Mouse (Mus musculus) 3134 (cell line): ENCODE results near the gene Disp1.

Experiments
- DNase-seq: peaks from one replicate; pipeline ENCODE4 v3.0.0-alpha.2; 2011; ENCODE audit warnings: low spot score; ENCODE audit not compliant: insufficient read length; ENCODE audit errors: extremely low read depth

Gene Disp1

DNA sequence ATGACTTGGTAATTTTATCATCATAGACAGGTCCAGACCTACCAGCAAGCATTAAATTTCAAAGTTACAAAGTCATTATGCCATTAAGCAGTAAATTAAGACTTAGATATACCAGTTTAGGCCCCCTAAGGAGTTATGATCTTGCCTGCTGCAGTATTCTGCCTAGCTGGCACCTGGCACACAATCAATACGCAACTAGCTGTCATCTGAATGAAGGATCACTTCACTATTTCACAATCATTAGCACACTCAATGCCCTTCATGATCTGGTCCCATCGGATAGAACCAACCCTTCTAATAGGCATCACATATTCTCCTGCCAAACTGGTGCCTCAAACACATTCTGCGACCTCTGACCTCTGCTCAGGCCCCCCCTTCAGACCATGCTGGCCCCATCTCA lies 14.2 kb downstream of the Disp1 start:
- no peak for DNase-seq

DNA sequence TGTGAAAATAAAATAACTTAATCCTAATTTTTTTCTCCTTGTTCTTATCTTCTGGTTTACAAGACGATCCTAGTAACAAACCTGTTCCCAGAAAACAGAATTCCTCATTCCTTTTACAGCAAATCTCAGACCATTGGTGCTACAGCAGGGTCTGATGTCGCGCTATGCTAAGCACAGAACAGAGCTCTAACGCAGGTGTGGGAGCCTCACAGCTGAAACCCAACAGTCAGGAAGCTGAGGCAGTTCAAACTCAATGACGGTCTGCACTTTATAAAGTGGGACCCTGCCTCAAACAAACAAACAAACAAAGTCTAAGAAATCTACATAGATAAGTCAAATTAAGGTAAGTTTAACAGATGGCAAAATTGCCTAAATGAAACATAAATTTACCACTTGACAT lies 20.4 kb downstream of the Disp1 start:
- no peak for DNase-seq

DNA sequence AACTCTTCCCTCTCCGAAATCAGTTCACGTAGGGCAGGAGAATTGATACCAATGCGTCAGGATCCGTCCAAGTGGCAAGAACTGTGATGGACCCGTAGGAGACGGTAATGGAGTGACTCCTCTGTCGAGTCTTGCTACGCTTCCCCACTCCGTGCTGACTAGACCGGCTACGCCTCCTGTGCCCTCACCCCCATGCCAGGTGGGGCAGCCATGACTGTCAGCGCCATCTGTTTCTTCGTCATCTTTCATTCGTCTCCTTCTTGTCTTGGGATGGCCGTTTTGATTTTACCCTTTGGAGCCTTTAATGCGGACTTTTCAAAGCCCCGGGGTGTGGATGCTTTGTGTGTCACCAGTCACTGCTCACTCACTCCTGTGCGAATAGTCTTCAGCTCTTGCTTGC lies 26.6 kb downstream of the Disp1 start:
- DNase-seq = no peak

DNA sequence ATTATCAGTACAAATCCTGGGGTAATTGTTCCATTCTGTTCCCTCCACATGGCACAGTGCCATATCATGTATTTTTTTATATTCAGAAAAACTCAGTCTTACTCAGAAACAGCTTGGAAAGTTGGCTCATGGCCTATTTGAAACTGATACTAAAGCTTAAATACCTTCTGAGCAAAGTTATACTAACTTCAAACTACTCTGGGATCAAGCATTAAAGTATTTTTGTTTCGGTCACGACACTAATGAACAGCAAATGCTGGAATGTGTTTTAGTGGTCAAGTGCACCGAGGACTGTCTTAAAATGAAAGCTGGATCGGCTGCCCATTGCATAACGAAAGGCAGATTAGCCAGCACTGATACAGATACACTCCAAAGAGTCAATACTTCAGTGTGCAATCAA lies 27.2 kb downstream of the Disp1 start:
- no peak for DNase-seq

DNA sequence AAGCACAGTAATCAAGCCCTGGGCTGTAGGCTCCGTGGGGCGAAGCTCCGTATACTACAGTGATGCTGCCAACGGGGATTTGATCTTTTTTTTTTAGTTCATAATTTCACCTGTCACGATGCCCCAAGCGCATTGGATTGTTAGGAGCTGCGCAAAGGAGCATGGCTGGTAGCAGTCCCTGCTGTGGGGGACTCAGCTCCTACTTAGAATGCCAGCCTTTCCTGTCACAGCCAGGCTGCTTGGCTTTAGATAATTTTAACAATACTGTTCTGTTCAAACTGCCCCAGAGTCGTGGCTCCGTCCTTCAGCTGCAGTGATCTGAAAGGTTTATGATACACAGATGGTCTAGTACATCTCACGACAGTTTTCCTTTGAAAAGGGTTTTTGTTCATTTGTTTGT lies 29.9 kb downstream of the Disp1 start:
- DNase-seq = no peak

DNA sequence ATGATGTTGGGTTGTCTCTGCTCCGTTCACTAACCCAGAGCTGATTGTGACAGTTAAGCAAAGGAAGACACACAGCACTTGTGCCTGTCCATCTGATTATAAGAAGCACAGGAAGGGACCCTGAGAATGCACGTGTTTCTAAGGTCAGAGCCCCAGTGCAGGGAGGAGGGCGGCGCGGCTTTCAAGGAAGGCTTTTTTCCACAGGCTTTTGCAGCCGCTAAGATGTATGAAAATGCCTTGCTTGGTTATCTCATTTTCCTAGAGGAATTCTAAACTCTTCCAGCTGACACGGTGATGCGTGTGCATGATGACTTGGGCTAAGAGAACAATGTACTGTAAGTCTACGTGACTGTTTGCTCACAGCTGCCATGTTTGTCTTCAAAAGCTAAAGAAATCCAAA lies 30.9 kb downstream of the Disp1 start:
- no peak for DNase-seq

DNA sequence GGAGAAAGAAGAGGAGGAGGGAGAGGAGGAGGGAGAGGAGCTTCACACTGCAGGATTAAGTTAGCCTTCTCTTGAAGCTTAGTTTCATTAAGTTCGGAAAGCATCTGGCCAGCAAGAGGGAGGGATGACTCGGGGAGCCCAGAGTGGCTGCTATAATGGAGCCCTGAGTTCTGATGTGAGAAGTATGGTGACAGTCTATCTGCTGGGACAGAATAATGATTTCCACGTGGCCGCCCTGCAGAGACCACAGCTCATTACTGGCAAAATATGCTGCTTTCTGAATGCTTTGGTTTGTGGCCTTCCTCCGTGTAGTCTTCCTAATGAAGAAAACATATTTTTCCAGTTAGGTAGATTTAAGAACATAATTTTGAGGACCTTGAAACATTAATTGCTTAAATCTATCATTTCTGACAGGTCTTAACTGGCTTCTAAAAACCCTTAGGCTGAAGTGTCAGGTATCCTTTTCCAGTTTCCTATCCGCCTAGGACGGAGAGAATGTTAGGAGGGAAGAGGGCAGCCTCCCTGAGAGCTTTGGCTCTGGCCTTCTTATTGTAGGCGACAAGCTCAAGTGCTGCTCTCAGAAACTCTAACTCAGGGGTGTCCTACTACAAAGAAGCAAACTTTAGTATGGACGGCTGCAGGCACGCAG lies 32.2 kb downstream of the Disp1 start:
- DNase-seq = no peak

DNA sequence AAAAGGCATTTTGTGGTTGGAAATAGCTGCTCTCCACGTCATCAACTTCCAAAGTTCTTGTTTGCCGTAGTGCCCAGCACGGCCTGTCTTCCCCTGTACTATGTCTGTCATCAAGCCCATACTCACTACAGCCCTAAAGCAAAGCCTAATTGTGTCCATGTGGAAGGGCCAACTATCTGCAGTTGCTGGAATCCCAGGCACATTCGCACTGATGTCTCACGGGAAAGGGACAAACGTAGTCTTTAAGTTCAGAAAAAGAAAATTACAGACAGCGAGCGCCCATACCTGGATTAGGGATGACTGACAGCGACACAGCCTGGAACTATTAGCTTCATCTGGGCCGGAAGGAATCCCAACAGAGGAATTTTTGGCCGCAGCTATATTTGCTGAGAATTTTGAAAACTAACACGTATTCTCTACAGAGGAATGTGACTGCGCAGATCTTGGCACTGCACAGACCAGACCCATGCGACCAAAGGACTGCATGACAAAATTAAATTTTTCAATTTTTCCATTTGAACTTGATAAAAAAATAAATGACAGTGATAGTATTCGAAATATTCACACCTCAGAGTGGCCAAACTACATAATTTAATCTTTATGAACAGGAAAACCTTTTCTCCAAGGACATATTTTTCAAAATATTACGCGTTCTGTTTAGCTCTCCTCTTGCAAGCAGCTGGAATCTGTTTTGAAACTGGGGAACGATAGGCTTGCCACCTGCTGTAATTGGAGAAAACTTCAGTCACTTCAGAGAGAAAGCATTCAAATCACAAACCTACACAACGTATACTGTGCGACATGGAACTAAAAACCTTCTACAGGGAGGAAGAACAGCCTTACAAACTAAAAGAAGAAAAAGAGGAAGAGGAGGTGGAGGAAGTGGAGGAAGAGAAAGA lies 33.0 kb downstream of the Disp1 start:
- DNase-seq = no peak

DNA sequence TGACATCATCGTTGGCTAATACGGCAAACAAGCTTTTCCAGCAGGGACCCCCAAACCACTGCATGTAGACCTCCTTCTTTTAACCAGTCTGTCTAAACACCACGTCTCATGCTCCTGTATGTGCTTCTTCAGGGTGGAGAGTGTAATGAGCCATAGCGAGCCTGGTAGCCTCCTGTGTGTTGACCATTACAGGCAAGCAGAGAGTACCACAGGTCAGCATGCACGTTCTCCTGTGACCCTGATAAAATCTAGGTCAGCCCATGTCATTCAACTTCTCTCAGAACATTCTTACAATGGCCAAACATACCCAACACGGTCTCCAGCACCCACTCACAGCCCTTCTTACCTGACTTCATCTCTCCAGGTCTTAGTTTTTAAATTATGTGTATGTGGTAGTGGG lies 35.8 kb downstream of the Disp1 start:
- DNase-seq = no peak

DNA sequence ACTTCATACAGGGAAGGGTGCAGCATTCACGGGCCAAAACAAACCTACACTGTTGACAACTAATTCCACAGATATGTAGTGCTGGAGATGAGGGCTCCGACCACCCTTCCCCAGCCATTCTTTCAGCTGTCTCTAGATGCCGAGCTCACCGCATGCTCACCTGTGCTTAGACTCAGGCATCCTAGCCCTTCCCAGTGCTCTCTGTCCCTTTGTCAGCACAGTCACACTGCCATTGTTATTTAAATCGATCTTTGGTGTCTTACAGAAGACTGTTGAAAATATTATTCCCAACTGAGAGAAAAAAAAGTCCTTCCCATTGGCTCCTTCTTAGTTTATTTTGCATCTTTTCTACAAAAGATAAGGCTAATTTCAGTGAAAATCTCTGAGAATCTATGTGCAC lies 36.6 kb downstream of the Disp1 start:
- DNase-seq = no peak

DNA sequence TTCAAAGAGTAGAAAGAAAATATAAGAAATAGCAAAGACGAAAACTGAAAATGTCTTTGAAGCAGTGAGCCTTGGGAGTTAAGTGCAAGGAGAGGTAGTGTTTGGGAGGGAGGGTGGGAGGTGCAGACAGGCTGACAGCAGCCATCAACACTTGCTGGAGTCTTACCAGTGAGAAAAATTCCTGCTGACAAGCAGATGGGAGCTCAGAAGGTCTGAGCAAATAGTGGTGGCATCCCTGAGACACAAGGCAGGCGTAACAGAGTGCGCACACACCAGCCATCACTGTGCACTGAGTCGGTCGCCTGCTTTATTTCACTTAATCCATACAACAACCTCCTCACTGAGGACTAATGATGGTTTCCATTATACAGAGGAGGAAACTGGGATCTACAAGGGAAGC lies 37.8 kb downstream of the Disp1 start:
- no peak for DNase-seq

DNA sequence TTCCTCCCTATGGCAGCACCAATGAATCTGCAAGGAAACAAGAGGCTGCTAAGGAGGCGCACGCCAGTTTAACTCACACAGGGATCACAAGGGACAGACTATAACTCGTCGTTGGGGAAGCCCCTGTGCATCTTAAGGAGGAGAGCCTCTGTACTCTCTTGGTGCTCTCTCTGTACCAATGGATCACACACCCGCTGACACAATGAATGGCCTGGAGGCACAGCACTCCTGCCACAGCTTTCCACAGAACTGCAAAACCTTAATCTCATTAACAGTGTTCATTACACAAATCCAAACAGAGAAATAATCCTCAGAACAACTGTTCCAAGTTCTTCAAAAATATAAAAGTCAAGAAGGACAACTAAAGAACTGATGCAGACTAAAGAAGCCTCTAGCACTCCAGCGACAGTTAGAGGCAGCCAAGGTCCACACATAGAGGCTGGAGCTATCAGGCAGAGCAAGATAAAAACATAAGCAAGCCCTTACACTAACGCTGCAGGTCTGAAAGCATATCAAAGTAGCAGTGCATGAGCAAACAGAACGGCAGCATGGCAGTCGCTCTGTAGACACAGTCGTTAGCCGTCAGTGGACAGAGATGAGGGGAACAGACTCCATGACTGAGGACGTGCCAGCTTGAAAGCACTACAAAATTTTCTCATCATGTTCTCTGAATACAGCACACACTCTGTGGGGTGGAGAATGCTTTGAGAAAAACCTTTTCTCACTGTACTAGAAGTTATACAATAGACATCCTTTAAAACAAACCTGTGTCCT lies 38.5 kb downstream of the Disp1 start:
- DNase-seq = no peak

DNA sequence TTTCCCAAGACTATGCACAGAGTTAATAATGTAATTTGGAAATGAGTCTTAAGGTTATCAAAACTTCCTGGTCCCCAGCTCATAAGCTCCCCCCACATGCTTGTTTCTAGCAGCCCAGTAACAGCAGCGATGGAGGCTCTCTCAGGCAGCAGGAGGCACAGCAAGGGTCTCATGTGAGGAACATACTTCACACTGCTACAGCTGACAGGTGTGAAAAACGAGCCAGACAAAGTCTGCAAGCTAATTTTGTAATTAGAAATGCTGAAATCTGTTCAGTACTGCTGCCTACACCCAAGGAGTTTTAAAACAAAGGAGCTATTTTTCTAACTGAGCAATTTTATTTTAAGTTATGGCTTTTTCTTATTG lies 40.3 kb downstream of the Disp1 start:
- DNase-seq = no peak

DNA sequence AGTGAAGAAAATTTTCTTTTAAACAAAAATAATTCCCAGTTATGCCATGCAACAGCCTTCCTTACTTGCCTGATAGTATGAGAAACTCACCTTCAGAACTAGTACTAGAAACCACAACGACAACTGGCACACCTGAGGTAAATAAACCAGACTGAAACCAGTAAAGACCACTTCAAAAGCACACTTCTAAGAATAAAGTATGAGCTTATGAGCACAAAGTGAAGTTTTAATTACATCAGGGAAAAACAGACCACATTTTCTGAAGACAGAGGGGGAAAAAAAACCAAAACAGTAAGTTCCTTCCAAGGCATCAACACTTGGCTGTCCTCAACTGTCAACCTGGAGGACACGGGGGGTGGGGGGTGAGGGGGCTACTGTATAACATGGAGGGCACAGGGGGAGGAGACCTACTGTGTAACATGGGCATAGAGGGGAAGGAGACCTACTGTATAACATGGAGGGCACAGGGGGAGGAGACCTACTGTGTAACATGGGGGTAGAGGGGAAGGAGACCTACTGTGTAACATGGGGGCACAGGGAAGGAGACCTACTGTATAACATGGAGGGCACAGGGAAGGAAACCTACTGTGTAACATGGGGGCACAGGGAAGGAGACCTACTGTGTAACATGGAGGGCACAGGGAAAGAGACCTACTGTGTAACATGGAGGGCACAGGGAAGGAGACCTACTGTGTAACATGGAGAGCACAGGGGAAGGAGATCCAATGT lies 40.9 kb downstream of the Disp1 start:
- DNase-seq = no peak

DNA sequence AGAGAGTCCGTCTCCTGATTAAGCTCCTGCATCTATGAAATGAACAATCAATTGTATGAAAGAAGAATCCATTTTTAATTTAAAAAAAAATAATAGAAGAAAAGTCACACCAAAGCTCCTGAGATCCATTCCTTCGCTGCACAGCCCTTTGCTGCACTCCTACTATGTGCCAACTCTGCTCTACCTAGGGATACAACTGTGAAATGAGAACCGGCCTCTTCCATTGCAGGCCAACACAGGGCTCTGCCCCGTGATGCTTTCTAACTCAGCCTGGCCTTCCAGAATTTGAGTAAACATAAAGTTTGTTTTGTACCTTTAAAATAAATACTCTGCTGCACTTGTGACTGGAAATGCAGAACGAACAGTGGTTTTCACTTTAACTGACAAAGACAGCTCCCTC lies 42.0 kb downstream of the Disp1 start:
- no peak for DNase-seq

DNA sequence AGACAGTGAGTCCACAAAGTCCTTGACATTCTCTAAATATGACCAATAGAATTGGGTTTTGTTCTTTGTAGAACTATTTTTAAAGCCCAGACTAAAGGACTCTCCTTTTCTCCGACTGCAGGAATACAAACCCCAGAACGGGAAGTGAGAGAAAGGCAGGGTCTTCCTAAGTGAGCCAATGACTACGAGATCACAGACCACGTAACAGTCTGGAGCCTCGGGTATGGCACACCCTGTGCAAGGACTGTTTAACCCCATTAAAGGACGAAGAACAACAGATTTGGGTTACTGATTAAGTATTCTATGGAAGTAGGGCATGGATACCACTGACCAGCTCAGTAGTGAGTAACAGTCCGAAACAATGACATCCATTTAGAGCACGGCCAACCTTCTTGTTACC lies 46.1 kb downstream of the Disp1 start:
- DNase-seq = no peak

DNA sequence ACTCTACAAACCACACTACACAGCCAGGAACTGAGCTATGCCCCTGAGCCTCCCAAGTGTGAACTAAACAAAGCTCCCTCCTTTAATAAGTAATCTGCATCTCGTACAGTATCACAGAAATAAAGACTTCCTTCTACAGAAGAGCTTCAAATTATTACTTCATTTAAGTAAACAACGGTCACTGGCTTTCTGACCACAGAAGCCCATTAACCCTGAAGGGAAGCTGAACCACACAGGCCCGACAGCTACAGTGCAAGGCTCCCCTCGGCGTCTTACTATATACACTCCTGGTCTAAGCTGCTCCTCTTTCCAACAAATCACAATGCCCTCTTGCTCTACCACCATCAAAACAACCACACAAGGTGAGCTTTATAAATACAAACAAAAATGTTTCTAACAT lies 50.2 kb downstream of the Disp1 start:
- no peak for DNase-seq

DNA sequence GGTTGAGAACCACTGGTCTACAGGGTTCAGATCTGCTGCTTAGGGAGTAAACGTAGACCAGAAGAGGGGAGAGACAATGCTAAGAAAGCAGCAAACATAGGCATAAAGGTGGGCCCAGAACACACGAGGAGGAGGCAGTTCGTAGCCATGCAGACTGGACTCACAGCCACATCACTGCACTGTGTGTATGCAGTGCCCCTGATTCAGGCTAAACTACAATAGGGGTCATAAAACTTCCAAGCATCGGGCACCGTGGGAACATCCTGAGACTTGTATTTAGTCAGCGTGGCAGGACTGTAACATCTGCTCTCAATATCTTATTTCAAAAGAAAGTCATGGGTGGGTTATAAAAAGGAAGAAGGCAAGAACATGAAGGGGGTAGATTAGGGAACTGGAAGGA lies 52.9 kb downstream of the Disp1 start:
- DNase-seq = no peak

DNA sequence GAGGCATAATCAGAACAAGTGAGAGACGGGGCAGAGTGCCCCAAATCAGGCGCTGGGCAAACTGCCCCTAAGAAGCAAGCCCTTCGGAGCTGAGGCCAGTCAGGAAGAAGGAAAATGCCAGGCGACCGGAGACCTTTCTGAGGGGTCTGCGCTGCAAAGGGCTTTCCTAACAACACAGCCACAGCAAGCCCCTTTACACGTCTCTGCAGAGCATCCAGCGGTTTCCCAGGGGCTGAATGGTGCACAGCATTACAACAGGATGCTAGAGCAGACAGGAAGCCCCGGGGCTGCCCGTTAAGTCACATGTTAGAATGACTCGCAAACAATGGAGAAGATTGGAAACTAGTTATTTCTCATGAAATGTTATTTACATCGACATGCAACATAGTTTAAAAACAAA lies 53.5 kb downstream of the Disp1 start:
- no peak for DNase-seq

DNA sequence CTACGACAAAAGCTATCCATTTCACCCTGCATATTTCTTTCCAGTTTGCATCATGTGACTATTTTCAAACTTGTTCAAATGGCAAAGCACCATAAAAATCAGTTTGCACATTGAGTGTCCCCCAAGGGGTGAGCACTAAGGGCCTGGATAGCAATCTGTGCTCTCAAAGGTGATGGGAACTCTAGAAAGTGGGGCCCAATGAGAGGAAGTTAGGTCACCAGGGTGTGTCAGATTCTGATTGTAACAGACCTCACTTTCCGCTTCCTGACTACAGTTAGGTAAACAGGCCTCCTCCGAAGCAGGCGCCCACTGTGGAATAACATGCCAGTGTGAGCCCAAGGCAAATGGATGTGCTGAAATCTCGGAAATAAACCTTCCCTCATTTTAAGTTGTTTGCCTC lies 54.6 kb downstream of the Disp1 start:
- DNase-seq = no peak

DNA sequence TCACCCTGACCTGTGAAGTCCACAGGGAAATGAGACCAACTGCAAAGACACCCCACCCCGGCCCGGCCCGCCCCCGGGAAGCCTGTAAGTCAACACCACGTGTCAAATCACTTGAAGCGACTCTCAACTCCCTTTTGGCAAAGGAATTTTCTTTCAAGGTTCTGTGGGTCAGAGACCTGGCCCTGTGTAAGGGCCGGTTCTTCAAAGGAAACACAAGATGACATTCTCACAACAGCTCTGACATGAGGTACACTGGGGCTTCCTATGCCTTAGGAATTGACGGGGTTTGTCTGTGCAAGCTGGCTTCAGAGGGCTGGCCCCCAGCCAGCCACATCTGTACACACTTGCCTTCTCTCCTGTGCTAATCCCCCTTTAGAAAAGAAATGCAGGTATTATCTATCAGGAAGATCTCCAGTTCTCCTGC lies 56.7 kb downstream of the Disp1 start:
- DNase-seq = no peak
